Mouse (Mus musculus) thymus, adult 2 months (tissue): ENCODE measurements around the gene Cd70. TPM values are rescaled to one million over a fixed set of nuclear protein-coding genes. Genes with fewer than 3 reads are reported as not detected.

Source experiments
- DNase-seq: peaks from one replicate; pipeline ENCODE4 v3.0.0; 2021
- H3K27ac ChIP-seq: fragments of 200-500 bp; 2 replicates; pipeline ENCODE4 v1.5.1; 2012; ENCODE audit warnings: low read length, control low read depth; ENCODE audit not compliant: control insufficient read depth, insufficient read depth
- H3K27me3 ChIP-seq: fragments of 200-500 bp; 2 replicates; pipeline ENCODE4 v1.6.1; 2012; ENCODE audit warnings: mild to moderate bottlenecking, low read length, moderate library complexity, mixed read lengths; ENCODE audit not compliant: control insufficient read depth, insufficient read depth
- H3K36me3 ChIP-seq: fragments of 200-500 bp; 2 replicates; pipeline ENCODE4 v1.6.1; 2012; ENCODE audit warnings: mild to moderate bottlenecking, low read length, moderate library complexity; ENCODE audit not compliant: control insufficient read depth, insufficient read depth
- H3K4me1 ChIP-seq: fragments of 200-500 bp; replicated peaks from 2 replicates; pipeline ENCODE4 v1.6.1; 2012; ENCODE audit warnings: low read length; ENCODE audit not compliant: control insufficient read depth, insufficient read depth
- H3K4me3 ChIP-seq: fragments of 200-500 bp; 2 replicates; pipeline ENCODE4 v1.5.1; 2012; ENCODE audit warnings: mild to moderate bottlenecking, low read length, control low read depth, moderate library complexity; ENCODE audit not compliant: control insufficient read depth, insufficient read depth
- CTCF ChIP-seq: fragments of 200-500 bp; IDR thresholded peaks from 2 replicates; pipeline ENCODE4 v1.5.1; 2012; ENCODE audit warnings: mild to moderate bottlenecking, control low read depth, low read length, moderate library complexity, borderline replicate concordance; ENCODE audit not compliant: control insufficient read depth, poor library complexity, insufficient read depth; ENCODE audit errors: extremely low read depth
- POLR2A ChIP-seq: fragments of 200-500 bp; IDR thresholded peaks from 2 replicates; pipeline ENCODE4 v1.6.1; 2012; ENCODE audit warnings: mild to moderate bottlenecking, low read length, control low read depth, moderate library complexity; ENCODE audit not compliant: control insufficient read depth, poor library complexity, insufficient read depth; ENCODE audit errors: extremely low read depth
- WGBS: fragments of 180-500 bp; shearing (Covaris S2); methylation state at CpG from one replicate; pipeline ENCODE4 v1.1.7; 2018; 5-methylcytosine and 5-hydroxymethylcytosine counted together
- polyA plus RNA-seq: library from polyadenylated mRNA; depleted of rRNA; stranded (reverse); fragments of >200 nt; gene quantifications from 2 replicates; pipeline ENCODE4 v1.2.3, GENCODE M21; 2012

Cd70 gene
- polyA plus RNA-seq, 1 experiment, result 11.0 TPM

DNA sequence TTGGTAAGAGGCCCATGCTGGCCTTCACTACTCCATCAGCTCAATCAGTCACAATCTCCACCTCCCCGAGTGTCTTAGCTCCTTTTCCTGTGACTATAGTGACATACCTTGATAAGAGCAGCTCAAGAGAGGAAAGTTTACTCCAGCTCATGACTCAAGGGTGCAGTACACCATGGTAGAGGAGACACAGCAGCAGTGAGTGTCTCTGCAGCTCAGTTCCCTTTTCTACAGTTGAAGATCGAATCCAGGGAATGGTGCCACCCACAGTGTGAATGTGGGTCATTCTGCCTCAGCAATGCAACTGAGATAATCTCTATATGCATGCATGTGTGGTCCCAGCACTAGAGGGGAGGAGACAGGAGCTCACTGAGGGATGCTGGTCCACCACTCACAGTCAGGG, 36.1 kb upstream of the Cd70 start:
- 76% methylated on average over 2 of the region's 2 CpGs for WGBS
- Histone ChIP-seq H3K4me1 (peaks cover 14% of the 10 kb centered on the region), H3K27me3 (no peaks in the 10 kb centered on the region), H3K27ac (no peak overlapping the region), H3K36me3 (no peaks in the 10 kb centered on the region), H3K4me3 (no peak overlapping the region)
- no peak for TF ChIP-seq POLR2A
- no peak for TF ChIP-seq CTCF
- DNase-seq, result no peak

DNA sequence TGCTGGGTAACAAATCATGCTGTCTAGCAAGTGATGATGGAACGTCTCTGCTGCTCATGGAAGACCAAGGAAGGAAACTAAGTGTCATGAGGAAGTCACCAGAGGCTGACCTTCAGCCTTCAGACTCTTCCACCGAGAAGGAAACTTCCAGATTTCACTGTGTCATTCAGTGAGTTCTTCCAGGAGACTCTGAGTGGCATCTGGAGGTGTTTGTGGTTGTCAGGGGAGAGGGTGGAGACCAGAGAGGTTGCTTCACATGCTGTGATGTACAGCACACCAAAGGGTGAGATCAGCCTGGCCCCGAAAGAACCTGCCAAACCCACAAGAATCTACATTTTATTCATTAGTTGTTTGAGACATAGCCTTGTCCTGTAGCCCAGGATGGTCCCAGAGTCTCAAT, 33.3 kb upstream of the Cd70 start:
- 44% methylated on average over 3 of the region's 3 CpGs for WGBS
- Histone ChIP-seq H3K27ac (no peak overlapping the region), H3K4me3 (no peak overlapping the region), H3K4me1 (no peaks in the 10 kb centered on the region), H3K36me3 (no peaks in the 10 kb centered on the region), H3K27me3 (no peaks in the 10 kb centered on the region)
- no peak for TF ChIP-seq POLR2A
- no peak for TF ChIP-seq CTCF
- DNase-seq, result no peak

DNA sequence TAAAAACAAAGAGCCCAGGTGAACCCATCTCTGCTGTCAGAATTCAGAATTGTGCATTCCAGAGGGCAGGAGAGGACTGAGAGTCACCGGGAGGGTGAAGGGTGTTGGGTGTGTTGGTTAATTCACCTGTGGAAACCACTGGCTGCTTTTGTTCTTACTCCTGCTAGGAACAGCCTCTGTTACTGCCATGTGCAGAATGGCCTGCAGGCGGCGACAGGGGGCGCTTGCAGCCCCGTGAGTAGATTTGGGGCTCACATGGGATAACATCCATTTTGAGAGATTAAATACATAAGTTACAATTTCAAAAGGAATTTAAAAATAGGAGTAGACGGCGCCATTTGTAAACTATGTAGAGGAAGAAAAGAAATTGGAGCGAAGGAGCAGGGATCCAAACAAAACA, 30.8 kb upstream of the Cd70 start:
- H3K36me3 ChIP-seq, result no peaks in the 10 kb centered on the region
- H3K27me3 ChIP-seq, result no peaks in the 10 kb centered on the region
- WGBS, result 40% methylated on average over 8 of the region's 8 CpGs
- no peaks in the 10 kb centered on the region for H3K4me1 ChIP-seq
- peak; percentile 76 for DNase-seq
- no peak overlapping the region for H3K27ac ChIP-seq
- H3K4me3 ChIP-seq, result no peak overlapping the region
- TF ChIP-seq CTCF, result peak; percentile 86; the same call in 1 of the 2 replicates
- TF ChIP-seq POLR2A, result no peak

DNA sequence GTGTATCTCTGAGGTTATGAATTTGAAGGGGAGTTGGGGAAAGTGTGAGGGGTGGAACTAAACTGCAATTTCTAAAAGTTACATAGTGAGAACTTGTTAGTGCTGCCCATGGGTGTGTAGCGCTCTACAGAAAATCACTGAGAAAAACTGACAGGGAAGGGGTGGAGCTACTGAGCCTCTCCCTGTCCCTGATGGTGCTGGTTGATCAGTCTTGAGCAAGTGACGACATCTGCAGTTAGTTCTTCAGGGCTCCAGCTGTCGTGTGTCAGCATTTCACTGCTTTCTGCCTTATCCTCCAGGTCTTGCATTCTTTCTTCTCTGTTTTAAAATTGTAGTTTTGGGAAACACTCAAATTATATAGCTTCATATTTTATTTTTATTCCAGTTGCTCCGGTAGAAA, 23.8 kb upstream of the Cd70 start:
- DNase-seq, result no peak
- 83% methylated on average over 4 of the region's 4 CpGs for WGBS
- TF ChIP-seq CTCF (no peak), POLR2A (no peak)
- H3K4me3 ChIP-seq, result no peak overlapping the region
- no peaks in the 10 kb centered on the region for H3K36me3 ChIP-seq
- no peak overlapping the region for H3K27ac ChIP-seq
- no peaks in the 10 kb centered on the region for H3K27me3 ChIP-seq
- no peaks in the 10 kb centered on the region for H3K4me1 ChIP-seq

DNA sequence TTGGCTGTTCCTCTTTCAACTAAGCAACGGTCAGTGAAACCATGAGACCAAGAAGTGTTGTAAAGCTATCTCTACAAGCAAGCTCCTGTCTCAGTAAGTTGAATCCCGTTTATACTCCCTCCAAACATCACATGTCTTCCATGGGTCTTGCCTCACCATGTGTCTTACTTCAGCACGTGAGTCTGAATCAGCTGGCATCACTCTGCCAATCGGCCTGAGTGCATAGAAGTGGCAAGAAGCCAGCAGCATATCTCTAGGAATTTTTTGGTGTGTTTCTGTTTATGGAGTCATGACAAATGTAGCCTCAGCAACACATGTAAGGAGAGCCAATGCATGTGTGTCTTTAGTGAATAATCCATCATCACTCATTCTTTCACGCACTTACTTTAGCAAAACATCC, 22.8 kb upstream of the Cd70 start:
- H3K4me1 ChIP-seq, result no peaks in the 10 kb centered on the region
- no peak overlapping the region for H3K4me3 ChIP-seq
- DNase-seq, result no peak
- WGBS, result 90% methylated on average over 5 of the region's 5 CpGs
- H3K27me3 ChIP-seq, result no peaks in the 10 kb centered on the region
- no peak overlapping the region for H3K27ac ChIP-seq
- TF ChIP-seq POLR2A (no peak), CTCF (no peak)
- no peaks in the 10 kb centered on the region for H3K36me3 ChIP-seq

DNA sequence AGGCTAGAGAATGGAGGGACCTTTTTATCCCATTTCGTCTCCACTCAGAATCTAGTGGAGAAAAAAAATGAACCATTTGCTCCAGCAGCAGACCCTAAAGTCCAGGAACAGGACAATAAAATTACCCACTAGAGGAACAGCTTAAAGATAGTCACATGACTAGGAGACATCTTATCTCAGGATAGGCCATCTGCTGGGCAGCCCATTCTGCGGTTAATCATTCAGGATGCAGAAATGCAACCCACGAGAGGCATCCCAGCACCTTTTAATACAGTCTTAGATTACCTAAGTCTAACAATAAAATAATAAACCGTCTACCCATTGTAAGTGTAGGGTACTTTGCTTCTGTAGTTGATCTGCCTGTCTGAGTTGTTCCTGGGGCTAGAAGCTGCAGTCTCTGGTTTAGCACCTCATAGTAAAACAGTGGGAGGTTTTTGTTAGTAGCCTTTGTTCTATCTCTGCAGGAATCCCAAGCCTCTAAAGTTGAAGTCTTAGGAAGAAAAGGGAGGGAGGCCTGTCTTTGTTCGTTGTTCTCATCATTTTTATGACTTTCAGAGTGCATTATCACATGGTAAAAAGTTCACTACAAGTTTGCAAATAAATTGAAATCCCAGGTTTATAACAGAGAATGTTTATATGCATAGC, 21.2 kb upstream of the Cd70 start:
- DNase-seq, result no peak
- Histone ChIP-seq H3K27ac (no peak overlapping the region), H3K27me3 (no peaks in the 10 kb centered on the region), H3K4me1 (no peaks in the 10 kb centered on the region), H3K4me3 (no peak overlapping the region), H3K36me3 (no peaks in the 10 kb centered on the region)
- WGBS, result 84% methylated on average over 5 of the region's 5 CpGs
- no peak for TF ChIP-seq CTCF
- no peak for TF ChIP-seq POLR2A

DNA sequence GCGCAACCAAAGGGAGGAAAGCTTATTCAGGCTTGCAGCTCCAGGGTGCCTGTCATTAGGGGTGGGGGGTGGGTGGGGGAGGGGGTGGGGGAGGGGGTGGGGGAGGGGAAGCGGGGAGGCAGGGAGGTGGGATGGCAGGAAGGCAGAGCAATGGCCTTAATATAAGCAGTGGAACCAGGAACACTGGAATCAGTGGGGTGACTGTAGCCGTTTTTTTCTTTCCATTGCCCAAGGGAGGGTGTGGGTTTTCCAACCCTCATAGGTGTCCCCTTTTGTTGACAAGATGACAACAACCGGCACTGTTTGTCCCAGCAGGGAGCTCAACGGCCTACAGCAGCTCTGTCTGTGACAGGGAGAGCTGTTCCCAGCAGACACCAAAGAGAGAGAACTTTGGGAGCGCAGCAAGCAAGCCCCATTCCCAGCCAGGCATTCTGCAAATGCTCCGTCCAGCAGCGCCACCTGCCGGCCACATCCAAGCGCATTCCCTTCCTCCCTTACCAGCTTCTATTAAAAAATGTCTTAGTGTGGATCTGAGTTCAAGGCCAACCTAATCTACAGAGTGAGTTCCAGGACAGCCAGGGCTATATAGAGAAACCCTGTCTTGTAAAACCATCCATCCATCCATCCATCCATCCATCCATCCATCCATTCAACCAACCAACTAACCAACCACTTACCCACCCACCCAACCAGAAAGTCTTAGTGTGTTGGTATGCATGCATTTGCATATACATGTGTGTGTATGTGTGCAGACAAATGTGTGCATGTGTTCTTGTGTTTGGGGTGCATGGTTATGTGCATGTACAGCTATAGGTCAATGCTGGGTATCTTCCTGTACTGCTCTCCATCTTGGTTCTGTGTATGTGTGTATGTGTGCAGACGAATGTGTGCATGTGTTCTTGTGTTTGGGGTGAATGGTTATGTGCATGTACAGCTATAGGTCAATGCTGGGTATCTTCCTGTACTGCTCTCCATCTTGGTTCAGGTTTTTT, 17.5 kb upstream of the Cd70 start:
- no peaks in the 10 kb centered on the region for H3K27me3 ChIP-seq
- no peaks in the 10 kb centered on the region for H3K36me3 ChIP-seq
- no peaks in the 10 kb centered on the region for H3K4me1 ChIP-seq
- DNase-seq, result peak; percentile 84
- H3K27ac ChIP-seq, result no peak overlapping the region
- H3K4me3 ChIP-seq, result no peak overlapping the region
- TF ChIP-seq CTCF, result peak; percentile 84; the same call in 1 of the 2 replicates
- no peak for TF ChIP-seq POLR2A
- WGBS, result 25% methylated on average over 11 of the region's 11 CpGs
